Mouse (Mus musculus): ENCODE measurements around the gene Lnpep.
"Not testable (repeated sequence)": the region's sequence is repeated elsewhere in the genome, so short reads cannot be mapped to it uniquely, and the experiment has no call there.

The Lnpep gene

GRCm38 (mm10) chr17:17608416-17608988 is 16.3 kb downstream of the Lnpep start:
- DNase-seq, result no peak

- DNase-seq, result no peak
Measured at GRCm38 (mm10) chr17:17604554-17604953, 20.3 kb downstream of the Lnpep start.

- no peak for DNase-seq
Measured at GRCm38 (mm10) chr17:17603609-17604008, 21.2 kb downstream of the Lnpep start.

GRCm38 (mm10) chr17:17602786-17603185 is 22.1 kb downstream of the Lnpep start:
- DNase-seq, result no peak

- DNase-seq, result no peak
Measured at GRCm38 (mm10) chr17:17602330-17602729, 22.5 kb downstream of the Lnpep start.

- no peak for DNase-seq
Measured at GRCm38 (mm10) chr17:17600804-17601252, 24.0 kb downstream of the Lnpep start.

GRCm38 (mm10) chr17:17600001-17600400 is 24.8 kb downstream of the Lnpep start:
- DNase-seq, result no peak

- no peak for DNase-seq
Measured at GRCm38 (mm10) chr17:17598355-17598754, 26.5 kb downstream of the Lnpep start.

- DNase-seq, result no peak
Measured at GRCm38 (mm10) chr17:17592926-17593325, 31.9 kb downstream of the Lnpep start.

GRCm38 (mm10) chr17:17587333-17588047 is 37.4 kb downstream of the Lnpep start:
- peak in 1 of 2 experiments; percentile 45 for DNase-seq

- DNase-seq, result no peak
Measured at GRCm38 (mm10) chr17:17585115-17585514, 39.7 kb downstream of the Lnpep start.

GRCm38 (mm10) chr17:17583896-17584295 is 41.0 kb downstream of the Lnpep start:
- no peak for DNase-seq

GRCm38 (mm10) chr17:17581234-17581633 is 43.6 kb downstream of the Lnpep start:
- DNase-seq, result no peak

GRCm38 (mm10) chr17:17576399-17576798 is 48.5 kb downstream of the Lnpep start:
- DNase-seq, result no peak

- DNase-seq, result no peak
Measured at GRCm38 (mm10) chr17:17567071-17567470, 57.8 kb downstream of the Lnpep start.

GRCm38 (mm10) chr17:17548958-17549357 is 75.9 kb downstream of the Lnpep start:
- no peak for DNase-seq

- no peak for DNase-seq
Measured at GRCm38 (mm10) chr17:17531338-17531737, 93.5 kb downstream of the Lnpep start.

- no peak for DNase-seq
Measured at GRCm38 (mm10) chr17:17516384-17517016, 108.3 kb downstream of the Lnpep start.

GRCm38 (mm10) chr17:17506677-17507076 is 118.2 kb downstream of the Lnpep start:
- no peak for DNase-seq

- no peak for DNase-seq
Measured at GRCm38 (mm10) chr17:17499278-17499677, 125.6 kb downstream of the Lnpep start.

- no peak for DNase-seq
Measured at GRCm38 (mm10) chr17:17498848-17499247, 126.0 kb downstream of the Lnpep start.

GRCm38 (mm10) chr17:17496730-17497129 is 128.1 kb downstream of the Lnpep start:
- no peak for DNase-seq

GRCm38 (mm10) chr17:17496234-17496633 is 128.6 kb downstream of the Lnpep start:
- not testable (repeated sequence) for DNase-seq

- no peak for DNase-seq
Measured at GRCm38 (mm10) chr17:17492116-17492515, 132.7 kb downstream of the Lnpep start.
